Mouse (Mus musculus) urinary bladder, adult 2 months (tissue): ENCODE measurements around the gene Gpr119. TPM values are rescaled to one million over a fixed set of nuclear protein-coding genes. Genes with fewer than 3 reads are reported as not detected.

Experiments used
- DNase-seq: peaks from one replicate; pipeline ENCODE4 v3.0.0; 2022; ENCODE audit warnings: low spot score
- polyA plus RNA-seq: library from polyadenylated mRNA; depleted of rRNA; stranded (reverse); fragments of >200 nt; gene quantifications from 2 replicates; pipeline ENCODE4 v1.2.3, GENCODE M21; 2012; rRNA removed

Gpr119 gene
- polyA plus RNA-seq, result not detected in 2 replicates

DNA sequence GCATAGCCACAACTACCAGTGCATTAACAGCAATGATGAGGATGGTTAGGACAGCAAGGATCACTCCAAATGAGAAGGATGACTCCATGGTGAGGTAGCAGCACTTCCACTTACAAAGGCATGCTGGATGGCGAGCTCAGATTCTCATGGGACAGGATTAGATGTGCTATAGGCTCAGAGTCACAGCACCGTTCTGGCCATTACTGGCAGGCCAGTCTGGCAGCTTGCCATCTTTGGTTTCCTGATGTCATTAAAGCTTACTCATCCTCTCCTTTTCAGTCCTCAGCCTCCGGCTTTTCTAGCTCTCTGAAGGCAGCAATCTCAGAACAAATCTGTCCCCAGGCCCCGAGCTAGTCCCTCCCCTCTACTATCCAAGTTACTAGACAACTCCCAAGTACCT is at the start of gene Gpr119:
TSS of gene Gpr119 (minus strand) at position 308 of the 400 bp plus-strand sequence.
- DNase-seq, result no peak

DNA sequence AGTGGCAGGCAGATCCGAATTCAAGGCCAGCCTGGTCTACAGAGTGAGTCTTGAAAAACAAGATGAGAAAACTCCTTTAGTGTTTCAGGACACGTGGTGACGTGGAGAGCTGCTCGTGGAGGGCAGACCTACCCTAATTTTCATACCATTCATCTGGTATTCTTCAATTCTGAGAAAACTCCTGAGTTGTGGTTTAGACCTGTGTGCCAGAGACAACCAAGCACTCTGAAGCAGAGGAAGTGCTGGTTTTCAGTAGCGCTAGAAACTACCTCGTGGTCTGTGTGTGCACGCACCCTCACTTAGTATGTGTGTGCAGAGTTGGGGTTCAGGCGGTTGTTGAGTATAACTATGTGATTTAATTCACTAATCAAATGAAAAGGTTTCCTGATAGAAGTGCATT is 38.6 kb upstream of the Gpr119 start:
- DNase-seq, result no peak

DNA sequence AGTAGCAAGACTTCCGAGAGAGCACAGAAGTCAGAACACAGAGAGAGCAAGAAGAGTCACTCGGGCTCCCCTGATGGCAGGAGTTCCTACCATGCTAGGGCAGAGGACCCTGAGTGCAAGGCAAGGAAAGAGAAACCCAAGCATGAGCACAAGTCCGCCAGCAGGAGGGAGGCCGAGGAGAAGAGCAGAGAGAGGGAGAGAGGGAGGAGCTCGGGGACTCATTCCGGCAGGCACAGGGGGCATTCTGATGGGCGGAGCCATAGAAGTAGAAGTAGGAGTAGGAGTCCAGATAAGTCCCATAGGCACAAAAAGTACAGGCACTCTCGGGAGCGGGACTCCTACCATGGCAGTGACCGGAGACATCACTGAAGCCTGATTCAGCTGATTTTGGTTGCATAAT is 35.4 kb upstream of the Gpr119 start:
- DNase-seq, result no peak

DNA sequence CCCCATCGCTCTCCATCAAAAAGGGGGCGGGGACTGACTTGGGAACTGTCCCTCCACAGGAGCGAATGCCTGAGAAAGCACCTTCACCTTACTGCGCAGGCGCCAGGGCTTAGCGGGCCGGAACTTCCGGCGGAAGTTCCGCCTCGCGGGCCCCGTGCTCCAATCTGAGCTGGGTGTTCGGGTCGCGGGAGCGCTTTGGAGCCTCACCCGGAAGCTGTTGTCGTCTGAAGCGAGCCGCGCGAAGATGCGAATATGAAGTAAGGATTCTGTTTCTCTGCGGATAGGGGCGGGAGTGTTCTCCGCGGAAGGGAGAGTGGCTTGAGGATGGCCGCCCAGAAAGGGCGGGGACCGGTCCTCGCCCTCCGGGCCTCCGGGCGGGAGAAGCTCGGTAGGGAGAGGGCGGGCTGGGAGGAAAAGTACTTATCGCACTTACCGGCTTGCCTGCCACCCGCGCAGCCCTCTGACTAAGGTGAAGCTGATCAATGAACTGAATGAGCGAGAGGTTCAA is 20.6 kb upstream of the Gpr119 start, which contains the start of gene Rbmx2:
TSS of gene Rbmx2 (plus strand) at position 141 of the 508 bp plus-strand sequence.
- peak; percentile 63 for DNase-seq

DNA sequence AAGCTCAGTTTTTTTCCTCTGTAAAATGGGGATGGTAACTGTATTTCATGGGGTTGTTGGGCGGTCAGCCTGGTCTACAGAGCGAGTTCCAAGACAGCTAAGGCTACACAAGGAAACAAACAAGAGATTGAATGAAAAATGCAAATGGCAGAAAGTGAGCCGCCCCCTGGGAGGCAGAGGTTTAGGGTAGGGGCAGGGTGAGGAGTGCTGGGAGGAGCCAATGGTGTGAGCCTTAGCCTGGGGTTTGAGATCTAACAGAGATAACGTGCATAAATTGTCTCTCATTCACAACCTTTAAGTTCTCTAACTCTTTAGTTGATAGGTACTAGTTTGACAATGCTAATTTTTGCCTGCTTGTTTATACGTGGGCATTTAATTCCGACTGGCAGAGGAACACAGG is 20.2 kb upstream of the Gpr119 start:
- no peak for DNase-seq

DNA sequence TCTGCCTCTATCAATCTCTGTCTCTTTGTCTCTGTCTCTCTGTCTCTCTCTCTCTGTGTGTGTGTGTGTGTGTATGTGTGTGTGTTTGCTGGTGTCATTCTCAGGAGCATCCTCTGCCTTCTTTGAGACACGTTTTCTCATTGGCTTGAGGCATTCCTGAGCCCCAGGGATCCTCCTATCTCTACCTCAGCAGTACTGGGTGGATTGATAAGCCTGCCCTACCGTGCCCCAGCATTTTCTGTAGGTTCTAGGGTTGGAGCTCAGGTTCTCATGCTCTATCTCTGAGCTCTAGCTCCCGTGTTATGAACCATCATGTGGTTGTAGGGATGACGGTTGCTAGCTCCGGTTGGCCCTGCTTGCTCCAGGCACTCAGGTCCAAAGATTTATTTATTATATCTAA is 9.6 kb upstream of the Gpr119 start:
- no peak for DNase-seq

DNA sequence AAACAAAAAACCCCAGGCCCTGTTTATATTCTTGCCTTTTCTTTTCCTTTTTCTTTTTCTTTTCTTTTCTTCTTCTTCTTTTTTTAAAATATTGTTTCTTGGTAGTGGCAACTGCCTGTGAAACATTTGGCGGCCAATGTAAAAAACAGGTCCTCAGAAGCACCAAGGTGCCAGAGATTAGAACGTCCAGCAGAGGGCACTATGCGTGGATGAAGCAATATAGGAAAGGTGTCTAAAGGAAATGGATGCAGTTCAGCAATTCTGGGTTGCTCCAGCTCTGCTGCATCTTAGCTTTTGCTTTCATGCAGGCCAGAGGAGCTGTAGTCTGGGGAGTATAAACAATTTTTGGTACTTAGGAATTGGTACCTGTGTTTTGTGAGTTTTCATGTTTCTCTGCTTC is 9.2 kb upstream of the Gpr119 start:
- DNase-seq, result no peak

DNA sequence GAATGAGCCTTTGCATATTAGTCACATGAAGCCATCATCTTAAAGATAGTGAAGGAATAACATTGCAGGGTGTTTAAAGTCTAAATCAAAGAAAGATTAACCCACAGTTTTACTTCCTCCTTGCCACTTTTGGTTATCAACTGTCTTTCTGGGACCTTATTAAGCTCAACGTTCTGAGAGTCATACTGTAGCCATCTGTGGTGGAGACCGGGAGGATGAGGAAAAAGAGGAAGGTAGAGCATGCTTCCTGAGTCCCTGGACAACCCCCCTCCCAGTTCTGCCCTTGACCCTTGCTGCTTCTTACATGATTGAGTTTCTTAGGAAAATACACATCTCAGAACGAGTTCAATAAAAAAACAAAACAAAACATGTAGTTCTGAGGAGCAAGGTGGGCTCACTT is 2.6 kb downstream of the Gpr119 start:
- DNase-seq, result no peak

DNA sequence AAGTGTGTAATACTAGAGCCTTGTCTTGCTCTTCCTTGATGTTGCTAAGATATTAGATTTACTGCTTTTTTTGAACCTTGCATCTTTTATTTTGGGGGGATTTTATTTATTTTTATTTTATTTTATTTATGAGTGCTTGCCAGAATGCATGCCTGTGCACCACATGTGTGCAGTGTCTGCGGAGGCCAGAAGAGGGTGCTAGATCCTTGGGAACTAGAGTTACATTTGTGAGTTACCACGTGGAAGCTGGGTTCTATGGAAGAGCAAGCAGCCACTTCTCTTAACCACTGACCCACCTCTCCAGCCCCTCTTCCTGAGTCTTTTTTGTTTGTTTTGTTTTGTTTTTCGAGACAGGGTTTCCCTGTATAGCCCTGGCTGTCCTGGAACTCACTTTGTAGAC is 4.7 kb downstream of the Gpr119 start:
- no peak for DNase-seq

DNA sequence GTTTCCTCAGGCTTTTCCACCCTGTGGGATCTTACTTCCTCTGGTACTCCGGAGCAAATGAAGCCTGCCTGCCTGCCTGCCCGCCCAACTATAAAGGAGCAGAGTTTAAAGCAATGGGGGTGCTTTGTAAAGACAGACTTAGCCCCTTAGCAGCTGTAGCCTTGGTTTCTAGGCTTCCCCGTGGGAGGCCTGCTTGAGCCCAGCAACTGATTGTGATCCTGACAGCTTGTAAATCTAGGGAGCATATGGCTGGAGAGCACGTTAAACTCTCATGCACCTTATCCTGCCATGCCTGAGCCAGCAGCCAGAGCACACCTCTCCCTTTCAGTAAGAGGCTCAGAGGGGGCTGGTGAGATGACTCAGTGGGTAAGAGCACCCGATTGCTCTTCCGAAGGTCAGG is 7.5 kb downstream of the Gpr119 start:
- no peak for DNase-seq

DNA sequence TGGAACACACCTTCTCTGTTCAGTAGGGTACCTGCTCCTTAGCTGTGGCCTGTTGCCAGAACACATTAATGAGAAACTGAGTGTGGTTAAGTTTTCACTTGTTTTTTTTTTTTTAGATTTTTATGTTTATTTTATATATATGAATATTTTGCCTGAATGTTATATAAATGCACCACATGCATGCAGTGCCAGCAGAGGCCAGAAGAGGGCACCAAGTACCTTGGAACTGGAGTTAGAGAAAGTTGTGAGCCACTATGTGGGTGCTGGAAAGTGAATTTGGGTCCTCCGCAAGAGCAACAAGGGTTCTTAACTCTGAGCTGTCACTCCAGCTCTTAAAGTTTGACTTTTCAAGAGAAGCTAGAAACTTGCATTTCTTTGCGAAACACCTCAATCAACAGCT is 30.2 kb downstream of the Gpr119 start:
- DNase-seq, result no peak

DNA sequence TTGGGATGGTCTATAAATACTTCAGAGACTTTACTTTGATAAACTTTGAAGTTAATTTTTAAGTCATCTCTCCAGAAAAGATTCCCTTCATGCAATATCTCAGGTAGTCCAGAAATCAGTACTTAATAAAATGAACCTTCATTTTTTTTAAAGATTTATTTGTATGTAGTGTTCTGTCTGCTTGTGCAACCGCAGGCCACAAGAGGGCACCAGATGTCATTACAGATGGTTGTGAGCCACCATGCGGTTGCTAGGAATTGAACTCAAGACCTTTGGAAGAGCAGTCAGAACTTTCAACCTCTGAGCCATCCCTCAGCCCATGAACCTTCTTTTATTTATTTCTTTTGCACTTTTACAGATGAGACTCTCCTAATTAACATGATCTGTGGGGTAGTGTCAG is 37.2 kb downstream of the Gpr119 start:
- no peak for DNase-seq

DNA sequence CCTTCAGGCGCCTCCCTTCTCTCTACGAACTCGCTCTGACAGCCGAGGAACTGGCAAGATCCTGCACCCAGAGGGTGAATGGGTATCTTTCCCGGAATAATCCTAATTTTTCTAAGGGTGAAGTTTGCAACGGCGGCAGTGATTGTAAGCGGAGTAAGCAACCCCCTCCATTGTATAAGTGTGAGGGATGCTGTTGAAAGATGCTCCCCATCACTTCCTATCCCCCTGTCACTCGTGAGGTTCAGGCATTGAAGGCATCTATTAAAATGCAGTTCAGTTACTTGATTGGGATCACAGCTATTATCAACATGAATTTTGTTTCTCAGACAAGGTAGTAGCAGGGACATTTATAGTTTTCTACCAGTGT is 50.2 kb downstream of the Gpr119 start:
- DNase-seq, result no peak

DNA sequence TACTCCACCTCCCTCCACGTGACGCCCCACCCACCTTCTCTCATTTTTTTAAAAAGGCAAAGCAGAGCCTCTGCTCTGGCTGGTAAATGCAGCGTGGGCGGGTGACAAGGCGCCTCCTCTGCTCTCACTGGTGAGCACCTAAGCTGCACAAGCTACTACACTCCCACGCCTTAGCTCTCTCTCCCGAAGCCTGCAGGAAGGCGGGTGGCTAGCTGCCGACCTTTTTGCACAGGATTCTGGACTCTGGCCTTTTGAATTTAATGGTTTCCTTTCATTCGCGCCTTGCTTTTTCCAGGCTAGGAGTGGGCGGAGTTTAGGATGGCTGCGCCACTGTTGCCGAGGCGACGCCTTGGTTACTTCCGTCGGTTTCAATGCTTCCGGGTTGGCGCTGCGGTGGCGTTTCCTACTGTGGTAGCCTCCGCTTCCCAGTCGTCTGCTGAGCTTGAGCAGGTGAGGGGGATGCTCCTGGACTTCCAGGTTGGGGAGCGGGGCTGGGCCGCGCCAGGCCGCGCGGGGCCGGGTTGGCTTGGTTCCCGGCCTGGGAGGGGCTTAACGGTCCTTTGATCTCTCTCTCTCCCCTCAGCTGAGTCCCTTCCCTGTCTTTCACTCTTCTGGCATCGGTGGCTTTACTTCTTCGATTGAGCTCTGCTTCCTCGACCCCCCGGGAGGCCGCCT is 50.8 kb downstream of the Gpr119 start, which contains the start of gene Slc25a14:
TSS of gene Slc25a14 (plus strand) at position 35 of the 675 bp plus-strand sequence.
- peak; percentile 47 for DNase-seq

DNA sequence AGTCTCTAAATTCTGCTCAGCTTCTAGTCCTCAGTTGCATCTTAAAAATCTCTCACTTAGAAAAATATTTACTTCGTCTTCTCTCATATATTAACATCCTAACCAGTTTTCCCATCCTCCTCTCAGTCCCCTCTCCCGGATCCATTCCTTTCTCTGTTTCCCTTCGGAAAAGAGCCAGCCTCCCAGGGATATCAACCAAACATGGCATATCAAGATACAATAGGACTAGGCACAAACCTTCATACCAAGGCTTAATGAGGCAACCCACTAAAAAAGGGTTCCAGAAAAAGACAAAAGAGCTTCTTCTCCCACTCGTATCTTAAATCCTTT is 51.3 kb downstream of the Gpr119 start:
- no peak for DNase-seq

Other genes starting within 250 kb of the Gpr119 start
- gene Elf4, start 211.3 kb downstream of the Gpr119 start, polyA plus RNA-seq, result 15.6 and 16.7 TPM in 2 replicates
- gene Aifm1, start 160.9 kb downstream of the Gpr119 start, polyA plus RNA-seq, result 28.1 and 33.5 TPM in 2 replicates
- 0.85 and 0.91 TPM in 2 replicates for gene Rab33a, start 155.2 kb downstream of the Gpr119 start, polyA plus RNA-seq
- 13.0 and 15.1 TPM in 2 replicates for gene Zfp280c, start 80.0 kb downstream of the Gpr119 start, polyA plus RNA-seq
- 6.8 and 8.7 TPM in 2 replicates for gene Slc25a14, start 51.1 kb downstream of the Gpr119 start, polyA plus RNA-seq
- gene Rbmx2, start 20.5 kb upstream of the Gpr119 start, polyA plus RNA-seq, result 7.4 and 7.9 TPM in 2 replicates
- not detected in 2 replicates for gene Gm595, start 203.2 kb upstream of the Gpr119 start, polyA plus RNA-seq